Mouse (Mus musculus) frontal cortex, adult (tissue): ENCODE results near the gene Mamld1.

Experiments
- ATAC-seq: cut with Nextera tagmentation; 2 replicates; pipeline ENCODE4 v1.9.2; 2017; ENCODE audit warnings: mild to moderate bottlenecking, moderate library complexity, mixed read lengths; ENCODE audit not compliant: low TSS enrichment

The Mamld1 gene

GRCm38 (mm10) chrX:71131464-71131863, 81.4 kb downstream of the Mamld1 start:
- ATAC-seq, result no peak

- peak; percentile 69 for ATAC-seq
These were observed 91.3 kb downstream of the Mamld1 start for GRCm38 (mm10) chrX:71141390-71141789.

DNA sequence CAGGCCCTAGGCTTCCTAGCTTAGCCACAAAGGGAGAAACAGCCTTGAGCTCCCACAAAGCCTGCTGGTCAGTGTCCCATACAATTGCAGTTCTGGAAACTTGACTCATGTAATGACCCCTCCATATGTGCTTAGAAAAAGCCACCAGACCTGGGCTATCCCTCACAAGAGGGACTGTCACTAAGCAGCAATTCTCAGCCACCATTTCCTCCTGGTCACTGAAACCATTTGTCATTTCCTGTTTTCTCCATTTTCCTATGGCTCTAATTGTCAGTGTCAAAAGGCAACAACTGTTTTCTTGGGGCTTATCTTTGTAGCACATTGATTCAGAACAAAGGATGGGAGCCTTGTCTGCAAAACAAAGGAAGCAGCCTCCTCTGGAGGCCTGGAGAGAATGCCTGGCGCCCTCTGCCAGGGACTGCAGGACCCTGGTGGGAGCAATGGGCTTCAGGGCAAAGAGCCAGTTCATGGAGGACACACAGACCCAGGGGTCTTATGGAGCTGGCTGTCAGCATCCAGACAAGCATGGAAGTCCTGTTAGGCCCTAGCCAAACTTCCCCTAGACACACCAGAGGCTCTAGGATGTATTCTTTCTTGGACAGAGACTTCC, 99.5 kb downstream of the Mamld1 start:
- ATAC-seq, result no peak

DNA sequence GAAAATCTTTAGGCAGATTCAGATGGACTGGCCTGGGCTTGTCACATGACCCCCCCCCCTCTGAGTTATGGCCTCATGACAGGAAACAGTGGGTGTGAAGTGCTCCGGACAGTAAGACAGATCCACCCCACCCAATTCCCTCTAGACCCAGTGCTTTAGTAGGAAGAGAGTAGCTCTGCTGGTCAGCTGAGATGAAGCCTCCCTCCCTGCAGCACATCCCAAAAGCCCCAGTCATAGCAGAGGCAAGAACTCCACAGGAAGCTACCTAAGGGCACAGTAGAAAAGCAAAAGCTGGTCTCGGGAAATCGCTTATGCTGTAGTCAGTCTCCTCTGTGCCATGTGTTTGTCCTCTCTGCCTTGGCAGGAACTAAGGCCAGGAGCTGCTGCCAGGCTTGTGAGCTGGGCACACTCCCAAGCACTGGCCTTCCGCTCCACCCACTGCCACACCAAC, 100.5 kb downstream of the Mamld1 start:
- ATAC-seq, result peak; percentile 85

GRCm38 (mm10) chrX:71181526-71181925, 131.5 kb downstream of the Mamld1 start:
- ATAC-seq, result peak; percentile 76

- ATAC-seq, result no peak
These were observed 133.6 kb downstream of the Mamld1 start for GRCm38 (mm10) chrX:71183671-71184070.

GRCm38 (mm10) chrX:71186396-71186795, 136.3 kb downstream of the Mamld1 start:
- no peak for ATAC-seq

- no peak for ATAC-seq
These were observed 154.7 kb downstream of the Mamld1 start for GRCm38 (mm10) chrX:71204776-71205175.
